Mouse (Mus musculus) G1E (cell line): ENCODE measurements around the gene Gpr183.

ENCODE experiments used
- CTCF ChIP-seq: IDR thresholded peaks from 2 replicates; pipeline ENCODE4 v1.5.1; 2012; ENCODE audit warnings: low read depth, low read length, inconsistent platforms, mixed read lengths
- POLR2AphosphoS5 ChIP-seq: IDR thresholded peaks from 2 replicates; pipeline ENCODE4 v1.6.1; 2012; ENCODE audit warnings: low read depth, low read length, inconsistent platforms; ENCODE audit not compliant: insufficient replicate concordance

GRCm38 (mm10) chr14:121936356-121936755, 28.6 kb downstream of the Gpr183 start:
- no peak for TF ChIP-seq CTCF
- TF ChIP-seq POLR2AphosphoS5, result no peak
